Mouse (Mus musculus): ENCODE results near the gene Arid1b. TPM values are rescaled to one million over a fixed set of nuclear protein-coding genes. Genes with fewer than 3 reads are reported as not detected.
A peak's percentile ranks its signal among the peaks of the same experiment; 100 is the strongest.

Gene Arid1b
- total and polyA plus RNA-seq, 3 experiments: 11.8 to 27.8 (median 26.8) TPM

- intact Hi-C loops (cut with DNase I): no loop called here
- no peak overlapping the region for H3K4me3 ChIP-seq
- H3K9ac ChIP-seq (ENCODE audit: low read depth, low read length): no peak overlapping the region
- peaks cover 3% of the 10 kb centered on the region; the same call in 1 of the 2 replicates for H3K36me3 ChIP-seq (ENCODE audit: control insufficient read depth, insufficient read depth, low read length)
- no peak for TF ChIP-seq POLR2A (IDR thresholded peaks at IDR 0.05; ENCODE audit: insufficient read depth, low read depth, low read length)
- WGBS: 89% methylated on average over 16 of the region's 16 CpGs
- H3K27me3 ChIP-seq (ENCODE audit: control insufficient read depth, insufficient read depth, low read length): no peaks in the 10 kb centered on the region
- no peaks in the 10 kb centered on the region for H3K79me2 ChIP-seq (replicated peaks; ENCODE audit: control insufficient read depth, insufficient read depth, low read length)
- H3K27ac ChIP-seq: no peak overlapping the region
- no peaks in the 10 kb centered on the region; the same call in 1 of the 2 replicates for H3K4me1 ChIP-seq (ENCODE audit: control insufficient read depth, insufficient read depth, low read length)
- DNase-seq: peak in 1 of 2 experiments; percentile 7
Observed at GRCm38 (mm10) chr17:4990911-4991560, 3.1 kb upstream of the Arid1b start.

- intact Hi-C loops (cut with DNase I): no loop called here
- Histone ChIP-seq H3K4me3 (no peak overlapping the region), H3K27me3 (ENCODE audit: control insufficient read depth, insufficient read depth, low read length) (no peaks in the 10 kb centered on the region), H3K79me2 (replicated peaks; ENCODE audit: control insufficient read depth, insufficient read depth, low read length) (no peaks in the 10 kb centered on the region), H3K36me3 (ENCODE audit: control insufficient read depth, insufficient read depth, low read length) (peaks cover 3% of the 10 kb centered on the region; the same call in 1 of the 2 replicates), H3K4me1 (ENCODE audit: control insufficient read depth, insufficient read depth, low read length) (no peaks in the 10 kb centered on the region; the same call in 1 of the 2 replicates), H3K9ac (ENCODE audit: low read depth, low read length) (no peak overlapping the region), H3K27ac (no peak overlapping the region)
- DNase-seq: peak in 1 of 2 experiments; percentile 12
- WGBS: 93% methylated on average over 10 of the region's 10 CpGs
- TF ChIP-seq POLR2A (IDR thresholded peaks at IDR 0.05; ENCODE audit: insufficient read depth, low read depth, low read length) (no peak), EP300 (IDR thresholded peaks at IDR 0.05; ENCODE audit: insufficient read depth, low read depth, low read length) (no peak), CTCF (IDR thresholded peaks at IDR 0.05) (no peak)
Observed at GRCm38 (mm10) chr17:4991600-4991999, 2.5 kb upstream of the Arid1b start.

- Histone ChIP-seq H3K27me3 (ENCODE audit: control insufficient read depth, insufficient read depth, low read length) (no peaks in the 10 kb centered on the region), H3K79me2 (replicated peaks; ENCODE audit: control insufficient read depth, insufficient read depth, low read length) (no peaks in the 10 kb centered on the region; the same call in 1 of the 2 replicates), H3K36me3 (ENCODE audit: control insufficient read depth, insufficient read depth, low read length) (peaks cover 5% of the 10 kb centered on the region), H3K9ac (ENCODE audit: low read depth, low read length) (peak overlapping the region; percentile 100), H3K27ac (peak overlapping the region; percentile 97), H3K4me1 (ENCODE audit: control insufficient read depth, insufficient read depth, low read length) (no peaks in the 10 kb centered on the region; the same call in 1 of the 2 replicates), H3K4me3 (peak overlapping the region; percentile 66)
- DNase-seq: no peak
- WGBS: 8% methylated on average over 9 of the region's 9 CpGs
- TF ChIP-seq CTCF (IDR thresholded peaks at IDR 0.05) (0 out of 2 replicates have a peak, but pooled peaks have one; percentile 3), EP300 (IDR thresholded peaks at IDR 0.05; ENCODE audit: insufficient read depth, low read depth, low read length) (no peak)
- intact Hi-C loops (cut with DNase I): loop anchor here (1.0 kb wide), 3 partner anchors 85 to 215 kb away; no protein-coding TSS in a partner anchor
Observed at GRCm38 (mm10) chr17:4993497-4993839, 664 bp upstream of the Arid1b start.

- TF ChIP-seq POLR2A (IDR thresholded peaks at IDR 0.05; ENCODE audit: insufficient read depth, low read depth, low read length) (no peak), EP300 (IDR thresholded peaks at IDR 0.05; ENCODE audit: insufficient read depth, low read depth, low read length) (no peak), CTCF (IDR thresholded peaks at IDR 0.05) (no peak)
- Histone ChIP-seq H3K79me2 (replicated peaks; ENCODE audit: control insufficient read depth, insufficient read depth, low read length) (no peaks in the 10 kb centered on the region; the same call in 1 of the 2 replicates), H3K9ac (ENCODE audit: low read depth, low read length) (peak overlapping the region; percentile 100), H3K36me3 (ENCODE audit: control insufficient read depth, insufficient read depth, low read length) (peaks cover 8% of the 10 kb centered on the region), H3K4me1 (ENCODE audit: control insufficient read depth, insufficient read depth, low read length) (peaks cover 1% of the 10 kb centered on the region), H3K27me3 (ENCODE audit: control insufficient read depth, insufficient read depth, low read length) (no peaks in the 10 kb centered on the region), H3K27ac (peak overlapping the region; percentile 97), H3K4me3 (peak overlapping the region; percentile 74)
- WGBS: 8% methylated on average over 55 of the region's 55 CpGs
- no peak for DNase-seq
- intact Hi-C loops (cut with DNase I): no loop called here
Observed at GRCm38 (mm10) chr17:4994504-4994812, 326 bp downstream of the Arid1b start.

GRCm38 (mm10) chr17:4994813-4995560 lies 855 bp downstream of the Arid1b start:
- Histone ChIP-seq H3K4me3 (peak overlapping the region; percentile 74), H3K4me1 (ENCODE audit: control insufficient read depth, insufficient read depth, low read length) (peaks cover 1% of the 10 kb centered on the region), H3K36me3 (ENCODE audit: control insufficient read depth, insufficient read depth, low read length) (peaks cover 11% of the 10 kb centered on the region), H3K9ac (ENCODE audit: low read depth, low read length) (peak overlapping the region; percentile 100), H3K79me2 (replicated peaks; ENCODE audit: control insufficient read depth, insufficient read depth, low read length) (peaks cover 1% of the 10 kb centered on the region; the same call in 1 of the 2 replicates), H3K27ac (peak overlapping the region; percentile 97), H3K27me3 (ENCODE audit: control insufficient read depth, insufficient read depth, low read length) (no peaks in the 10 kb centered on the region)
- TF ChIP-seq CTCF (IDR thresholded peaks at IDR 0.05) (no peak), EP300 (IDR thresholded peaks at IDR 0.05; ENCODE audit: insufficient read depth, low read depth, low read length) (no peak), POLR2A (IDR thresholded peaks at IDR 0.05; ENCODE audit: insufficient read depth, low read depth, low read length) (no peak)
- DNase-seq: peak; percentile 81 to 82
- intact Hi-C loops (cut with DNase I): loop anchor here (5.0 kb wide), 2 partner anchors 37 to 122 kb away; no protein-coding TSS in a partner anchor
- 2% methylated on average over 60 of the region's 81 CpGs for whole genome bisulfite sequencing

Data from heart, adult 2 months (tissue).